Mouse (Mus musculus) forebrain, postnatal 0 days (tissue): ENCODE data around the gene Srbd1. TPM values are rescaled to one million over a fixed set of nuclear protein-coding genes. Genes with fewer than 3 reads are reported as not detected.

Experiments
- ATAC-seq: fragments of 200-750 bp; cut with Nextera tagmentation; 2 replicates; pipeline ENCODE4 v1.8.0; 2017; ENCODE audit warnings: mild to moderate bottlenecking, moderate library complexity
- DNase-seq: peaks from one replicate; pipeline ENCODE4 v3.0.0-alpha.2; 2015
- H3K27ac ChIP-seq: fragments of 300-500 bp; sonication (generic); 2 replicates; pipeline ENCODE4 v1.5.1; 2014; ENCODE audit warnings: low read depth, mild to moderate bottlenecking, antibody characterized with exemption, low read length, moderate library complexity, mixed read lengths
- H3K27me3 ChIP-seq: fragments of 300-500 bp; sonication (generic); 2 replicates; pipeline ENCODE4 v1.6.1; 2014; ENCODE audit warnings: mild to moderate bottlenecking, low read length, mixed read lengths; ENCODE audit not compliant: insufficient read depth
- H3K36me3 ChIP-seq: fragments of 300-500 bp; sonication (generic); 2 replicates; pipeline ENCODE4 v1.6.1; 2014; ENCODE audit warnings: mild to moderate bottlenecking, moderate library complexity; ENCODE audit not compliant: insufficient read depth
- H3K4me1 ChIP-seq: fragments of 300-500 bp; sonication (generic); 2 replicates; pipeline ENCODE4 v1.6.1; 2014; ENCODE audit warnings: antibody characterized with exemption; ENCODE audit not compliant: insufficient read depth
- H3K4me2 ChIP-seq: fragments of 300-500 bp; sonication (generic); 2 replicates; pipeline ENCODE4 v1.6.1; 2014; ENCODE audit warnings: low read depth, mild to moderate bottlenecking, moderate library complexity
- H3K4me3 ChIP-seq: fragments of 300-500 bp; sonication (generic); 2 replicates; pipeline ENCODE4 v1.5.1; 2014; ENCODE audit warnings: low read depth, low read length, mixed read lengths
- H3K9ac ChIP-seq: fragments of 300-500 bp; sonication (generic); 2 replicates; pipeline ENCODE4 v1.6.1; 2014; ENCODE audit warnings: mild to moderate bottlenecking
- H3K9me3 ChIP-seq: fragments of 300-500 bp; sonication (generic); 2 replicates; pipeline ENCODE4 v1.6.1; 2016; ENCODE audit warnings: low read length
- CTCF ChIP-seq: sonication (generic); IDR thresholded peaks from 2 replicates; pipeline ENCODE4 v1.5.1; 2016; ENCODE audit warnings: antibody characterized with exemption, control low read depth, low read depth
- WGBS: fragments of 180-500 bp; shearing (Covaris S2); extraction: QIAGEN DNeasy Blood & Tissue Kit; methylation state at CpG from one replicate; pipeline ENCODE4 v1.1.7; 2014; 5-methylcytosine and 5-hydroxymethylcytosine counted together
- polyA plus RNA-seq: library from polyadenylated mRNA; unstranded; fragments of >200 nt; fragmentation: Nextera tagmentation; extraction: Ambion mirVana; gene quantifications from 2 replicates; pipeline ENCODE4 v1.2.1, GENCODE M21; 2015
- total RNA-seq: library from RNA; depleted of rRNA; stranded (reverse); fragments of >200 nt; gene quantifications from 2 replicates; pipeline ENCODE4 v1.2.3, GENCODE M21; 2014

Srbd1 gene
- total and polyA plus RNA-seq, 2 experiments from 2014 or later = 9.4 to 20.8 TPM

GRCm38 (mm10) chr17:86144537-86145078 lies 367 bp downstream of the Srbd1 start:
- ATAC-seq (peak; percentile 83), DNase-seq (no peak)
- no peak for TF ChIP-seq CTCF
- under 1% methylated on average over 33 of the region's 33 CpGs for WGBS
- no peaks in the 10 kb centered on the region for H3K27me3 ChIP-seq
- H3K4me3 ChIP-seq = peak overlapping the region; percentile 49
- no peaks in the 10 kb centered on the region for H3K9me3 ChIP-seq
- no peaks in the 10 kb centered on the region for H3K36me3 ChIP-seq
- H3K27ac ChIP-seq = no peak overlapping the region; the same call in 1 of the 2 replicates
- peak overlapping the region; percentile 54 for H3K9ac ChIP-seq
- peak overlapping the region; percentile 87 for H3K4me2 ChIP-seq
- H3K4me1 ChIP-seq = no peaks in the 10 kb centered on the region

DNA sequence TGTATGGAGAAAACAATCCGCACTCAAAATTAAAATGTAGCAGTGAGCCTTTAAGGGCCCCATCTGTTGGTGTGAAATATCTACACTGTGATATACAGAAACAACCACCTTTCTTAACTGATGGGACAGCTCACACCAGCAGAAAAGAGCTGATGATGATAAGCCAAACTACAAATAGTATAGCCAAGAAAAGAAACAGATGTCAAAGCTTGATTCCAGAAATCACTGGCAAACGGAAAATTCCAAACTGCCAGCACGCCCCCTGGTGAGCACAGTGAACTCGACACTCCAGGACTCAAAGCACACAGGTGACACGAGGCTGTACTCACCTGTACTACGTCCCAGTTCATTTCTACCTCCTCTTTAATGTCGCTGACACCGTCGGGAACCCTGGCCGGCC lies 9.1 kb downstream of the Srbd1 start:
- peak; percentile 35 for TF ChIP-seq CTCF
- Histone ChIP-seq H3K36me3 (peaks cover 45% of the 10 kb centered on the region), H3K4me3 (no peak overlapping the region), H3K4me2 (no peak overlapping the region), H3K9me3 (no peaks in the 10 kb centered on the region), H3K4me1 (no peaks in the 10 kb centered on the region), H3K27ac (no peak overlapping the region), H3K27me3 (no peaks in the 10 kb centered on the region), H3K9ac (no peak overlapping the region)
- ATAC-seq (no peak), DNase-seq (no peak)
- 77% methylated on average over 10 of the region's 10 CpGs for WGBS

DNA sequence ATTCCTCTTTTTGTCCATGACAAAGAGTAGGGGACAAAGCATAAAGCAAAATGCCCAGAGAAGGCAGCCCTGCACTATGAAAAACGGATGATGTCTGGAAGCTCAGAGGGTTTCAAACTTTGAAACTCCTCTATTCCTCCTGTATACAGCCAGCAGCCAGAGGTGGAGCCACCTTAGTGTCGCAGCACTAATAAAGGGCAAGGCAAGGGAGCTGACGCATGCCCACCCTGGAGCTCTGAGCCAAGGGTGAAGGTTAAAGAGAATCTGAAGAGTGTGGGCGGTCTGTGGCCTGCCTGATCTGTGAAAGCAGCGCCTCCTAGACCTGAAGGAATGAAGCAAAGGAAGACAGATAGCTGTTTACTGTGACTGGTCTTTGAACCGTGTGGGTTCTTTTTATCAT lies 10.5 kb downstream of the Srbd1 start:
- no peak for TF ChIP-seq CTCF
- WGBS = 91% methylated on average over 6 of the region's 6 CpGs

DNA sequence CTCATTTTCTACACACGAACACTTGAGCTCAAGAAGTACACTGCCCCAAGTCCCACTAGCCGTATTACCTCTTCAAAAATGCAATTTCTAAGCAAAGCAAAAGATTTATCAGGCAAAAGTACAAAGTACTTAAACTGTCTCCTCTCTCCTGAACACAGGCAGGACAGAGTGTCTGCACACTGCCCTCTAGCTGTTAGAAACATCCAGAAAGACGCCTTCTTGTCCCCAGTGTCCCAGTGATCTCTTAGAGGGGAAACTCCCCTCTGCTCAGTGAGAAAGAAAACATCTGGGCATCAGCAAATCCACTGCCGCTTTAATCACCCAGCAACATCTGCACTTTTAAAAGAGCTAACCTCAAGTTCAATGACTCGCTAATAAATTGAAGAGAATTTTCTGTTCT lies 12.4 kb downstream of the Srbd1 start:
- no peak overlapping the region for H3K9ac ChIP-seq
- TF ChIP-seq CTCF = peak; percentile 43
- no peaks in the 10 kb centered on the region for H3K9me3 ChIP-seq
- 78% methylated on average over 5 of the region's 5 CpGs for WGBS
- H3K27ac ChIP-seq = no peak overlapping the region
- H3K4me3 ChIP-seq = no peak overlapping the region
- H3K36me3 ChIP-seq = peaks cover 39% of the 10 kb centered on the region
- no peaks in the 10 kb centered on the region for H3K27me3 ChIP-seq
- ATAC-seq = no peak
- H3K4me2 ChIP-seq = no peak overlapping the region
- DNase-seq = peak; percentile 10
- H3K4me1 ChIP-seq = no peaks in the 10 kb centered on the region

More for the DNA sequence above, 10.5 kb downstream of the Srbd1 start:
- Histone ChIP-seq H3K4me3 (no peak overlapping the region), H3K9ac (no peak overlapping the region), H3K4me1 (no peaks in the 10 kb centered on the region), H3K36me3 (peaks cover 45% of the 10 kb centered on the region), H3K4me2 (no peak overlapping the region), H3K27me3 (no peaks in the 10 kb centered on the region), H3K27ac (no peak overlapping the region), H3K9me3 (no peaks in the 10 kb centered on the region)
- DNase-seq = no peak
- ATAC-seq = no peak

DNA sequence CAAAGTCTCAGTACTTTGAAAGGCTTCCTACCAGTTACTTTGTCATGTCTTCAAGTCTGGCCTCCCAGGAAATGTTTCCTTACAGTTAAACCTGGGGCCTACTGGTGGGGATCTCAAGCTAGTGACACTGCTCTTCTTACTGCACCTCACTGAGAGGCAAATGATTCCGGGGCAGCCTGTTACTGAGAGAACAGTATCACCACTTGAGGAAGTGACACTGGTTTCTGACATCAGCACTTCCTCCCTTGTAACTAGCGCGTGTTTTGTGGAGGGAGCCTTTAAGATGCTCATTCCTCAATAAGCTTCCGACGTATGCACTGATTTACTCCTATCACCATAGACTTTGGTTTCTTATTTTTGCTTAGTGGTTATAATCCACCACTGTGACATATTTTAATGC lies 16.8 kb downstream of the Srbd1 start:
- no peak for DNase-seq
- Histone ChIP-seq H3K27ac (no peak overlapping the region), H3K9me3 (no peaks in the 10 kb centered on the region), H3K4me2 (no peak overlapping the region), H3K36me3 (peaks cover 38% of the 10 kb centered on the region), H3K9ac (no peak overlapping the region), H3K4me1 (no peaks in the 10 kb centered on the region), H3K27me3 (no peaks in the 10 kb centered on the region), H3K4me3 (no peak overlapping the region)
- no peak for ATAC-seq
- WGBS = 97% methylated on average over 5 of the region's 5 CpGs
- no peak for TF ChIP-seq CTCF

DNA sequence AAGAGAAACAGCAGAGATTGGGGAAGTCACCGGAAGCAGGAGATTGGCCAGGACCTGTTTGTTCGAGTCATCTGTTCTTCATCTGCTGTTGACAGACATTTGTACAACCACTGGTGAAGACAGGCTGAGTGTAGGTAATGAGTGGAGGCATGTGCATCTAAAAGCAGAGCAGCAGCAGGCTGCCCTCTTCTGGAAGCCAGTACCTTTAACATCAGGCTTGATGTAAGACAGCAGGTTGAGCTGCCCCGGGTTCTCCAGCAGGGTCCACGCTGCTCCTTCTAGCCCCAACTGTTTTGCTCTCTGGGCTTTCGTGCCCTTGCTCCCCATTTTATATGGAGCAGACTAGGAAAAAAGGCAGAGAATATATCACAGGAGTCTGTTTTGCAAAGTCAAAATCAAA lies 19.1 kb downstream of the Srbd1 start:
- ATAC-seq = no peak
- TF ChIP-seq CTCF = peak; percentile 44
- peaks cover 45% of the 10 kb centered on the region for H3K36me3 ChIP-seq

GRCm38 (mm10) chr17:86123146-86123545 lies 21.8 kb downstream of the Srbd1 start:
- no peak for TF ChIP-seq CTCF
- Histone ChIP-seq H3K27me3 (no peaks in the 10 kb centered on the region), H3K9ac (no peak overlapping the region), H3K9me3 (no peaks in the 10 kb centered on the region), H3K4me2 (no peak overlapping the region), H3K4me3 (no peak overlapping the region), H3K4me1 (no peaks in the 10 kb centered on the region), H3K36me3 (peaks cover 43% of the 10 kb centered on the region), H3K27ac (no peak overlapping the region)
- ATAC-seq = no peak
- no peak for DNase-seq
- WGBS = 94% methylated on average over 3 of the region's 3 CpGs

More for the DNA sequence above, 19.1 kb downstream of the Srbd1 start:
- no peak overlapping the region for H3K4me3 ChIP-seq
- no peak overlapping the region for H3K4me2 ChIP-seq
- H3K9ac ChIP-seq = no peak overlapping the region
- H3K27ac ChIP-seq = no peak overlapping the region
- 80% methylated on average over 5 of the region's 5 CpGs for WGBS
- H3K27me3 ChIP-seq = no peaks in the 10 kb centered on the region
- no peaks in the 10 kb centered on the region for H3K4me1 ChIP-seq
- no peak for DNase-seq
- no peaks in the 10 kb centered on the region for H3K9me3 ChIP-seq
